Mouse (Mus musculus): ENCODE measurements around the gene Aqp11. TPM values are rescaled to one million over a fixed set of nuclear protein-coding genes. Genes with fewer than 3 reads are reported as not detected.

Gene Aqp11
- 0.28 to 1.3 TPM in 2 of 4 replicates, not detected in the others for total RNA-seq (2023)

GRCm38 (mm10) chr7:97737638-97738456 lies at the start of gene Aqp11:
TSS of gene Aqp11 (minus strand) at chr7:97738289.

GRCm38 (mm10) chr7:97696506-97697254 lies 41.4 kb downstream of the Aqp11 start, which contains the start of gene Clns1a:
TSS of gene Clns1a (plus strand) at chr7:97696634.

Other genes starting within 250 kb of the Aqp11 start
- 7.7 to 11.3 TPM (median 10.0 TPM) in 4 replicates for gene Aamdc, start 158.8 kb downstream of the Aqp11 start, total RNA-seq (2023)
- 77.0 to 82.8 TPM (median 79.8 TPM) in 4 replicates for gene Rsf1, start 158.4 kb downstream of the Aqp11 start, total RNA-seq (2023)
- 49.7 to 51.4 TPM (median 50.8 TPM) in 4 replicates for gene Clns1a, start 41.7 kb downstream of the Aqp11 start, total RNA-seq (2023)
- gene Pak1, start 50.3 kb upstream of the Aqp11 start, total RNA-seq (2023) = 1.0 to 3.1 TPM (median 2.3 TPM) in 4 replicates
- not detected in 4 replicates for gene Gdpd4, start 181.7 kb upstream of the Aqp11 start, total RNA-seq (2023)